Mouse (Mus musculus) adrenal gland, adult (tissue): ENCODE measurements around the gene Dis3l2.

Experiments
- DNase-seq, 2 experiments: peaks; one replicate each; pipeline ENCODE4 v3.0.0; 2022 to 2023; ENCODE audit warnings: low spot score in 1 of 2; ENCODE audit not compliant: inconsistent age in 2 of 2

Gene Dis3l2

GRCm38 (mm10) chr1:86719391-86719790, 15.8 kb downstream of the Dis3l2 start:
- peak; percentile 68 to 87 for DNase-seq

GRCm38 (mm10) chr1:86733160-86733821, 29.7 kb downstream of the Dis3l2 start:
- DNase-seq: no peak

GRCm38 (mm10) chr1:86736414-86736813, 32.8 kb downstream of the Dis3l2 start:
- no peak for DNase-seq

GRCm38 (mm10) chr1:86742896-86743295, 39.3 kb downstream of the Dis3l2 start:
- no peak for DNase-seq

- DNase-seq: no peak
These were observed 43.4 kb downstream of the Dis3l2 start for GRCm38 (mm10) chr1:86747034-86747433.

- DNase-seq: no peak
These were observed 46.5 kb downstream of the Dis3l2 start for GRCm38 (mm10) chr1:86750094-86750493.

- no peak for DNase-seq
These were observed 49.8 kb downstream of the Dis3l2 start for GRCm38 (mm10) chr1:86753416-86753815.

GRCm38 (mm10) chr1:86754335-86754734, 50.7 kb downstream of the Dis3l2 start:
- DNase-seq: no peak

GRCm38 (mm10) chr1:86758091-86758490, 54.5 kb downstream of the Dis3l2 start:
- no peak for DNase-seq

GRCm38 (mm10) chr1:86762161-86762560, 58.6 kb downstream of the Dis3l2 start:
- no peak for DNase-seq

- DNase-seq: no peak
These were observed 97.6 kb downstream of the Dis3l2 start for GRCm38 (mm10) chr1:86801241-86801640.

GRCm38 (mm10) chr1:86811756-86812155, 108.1 kb downstream of the Dis3l2 start:
- no peak for DNase-seq

- DNase-seq: peak; percentile 39 to 81
These were observed 118.7 kb downstream of the Dis3l2 start for GRCm38 (mm10) chr1:86822266-86822665.

GRCm38 (mm10) chr1:86834351-86834987, 130.9 kb downstream of the Dis3l2 start:
- DNase-seq: peak in 1 of 2 experiments; percentile 57

- no peak for DNase-seq
These were observed 131.4 kb downstream of the Dis3l2 start for GRCm38 (mm10) chr1:86834988-86835387.

GRCm38 (mm10) chr1:86850754-86851153, 147.1 kb downstream of the Dis3l2 start:
- DNase-seq: no peak

- no peak for DNase-seq
These were observed 155.3 kb downstream of the Dis3l2 start for GRCm38 (mm10) chr1:86858876-86859275.

- no peak for DNase-seq
These were observed 155.8 kb downstream of the Dis3l2 start for GRCm38 (mm10) chr1:86859371-86859770.

GRCm38 (mm10) chr1:86873745-86874144, 170.1 kb downstream of the Dis3l2 start:
- no peak for DNase-seq

GRCm38 (mm10) chr1:86878743-86879142, 175.1 kb downstream of the Dis3l2 start:
- DNase-seq: no peak

- no peak for DNase-seq
These were observed 175.9 kb downstream of the Dis3l2 start for GRCm38 (mm10) chr1:86879547-86879946.

GRCm38 (mm10) chr1:86887060-86887459, 183.5 kb downstream of the Dis3l2 start:
- DNase-seq: no peak

- no peak for DNase-seq
These were observed 208.9 kb downstream of the Dis3l2 start for GRCm38 (mm10) chr1:86912481-86912880.
